Mouse (Mus musculus): Measurements from ENCODE around the gene Rbfox1. TPM values are rescaled to one million over a fixed set of nuclear protein-coding genes. Genes with fewer than 3 reads are reported as not detected.

Gene Rbfox1
- polyA plus RNA-seq, 1 experiment from 2014 or later, result 2.9 TPM

DNA sequence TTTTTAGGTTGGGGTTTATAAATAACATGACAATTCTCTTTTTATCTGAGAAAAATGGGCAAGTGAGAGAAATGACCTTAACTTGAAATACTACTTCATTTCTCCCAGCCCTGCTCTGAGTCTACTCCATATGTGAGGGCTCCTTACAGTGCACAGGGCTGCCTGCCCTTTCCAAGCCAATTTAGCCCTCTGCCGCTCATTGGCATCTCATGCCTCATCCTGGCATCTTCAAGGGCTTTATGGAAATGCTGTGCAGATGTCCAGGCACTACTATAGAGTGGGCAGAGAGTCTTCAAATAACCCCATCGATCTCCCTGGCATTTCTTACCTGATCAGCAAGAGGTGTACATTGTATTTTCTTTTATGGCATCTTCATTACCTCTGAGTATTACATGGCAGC lies 1064.5 kb downstream of the Rbfox1 start:
- no peaks in the 10 kb centered on the region for H3K4me1 ChIP-seq
- no peak for ATAC-seq (ENCODE audit: insufficient number of reproducible peaks, insufficient read depth, low FRiP score, low TSS enrichment)
- H3K27ac ChIP-seq, result no peak overlapping the region
- no peaks in the 10 kb centered on the region for H3K27me3 ChIP-seq
- H3K36me3 ChIP-seq, result no peaks in the 10 kb centered on the region
- no peak overlapping the region for H3K9ac ChIP-seq
- no peaks in the 10 kb centered on the region for H3K9me3 ChIP-seq
- no peak overlapping the region for H3K4me3 ChIP-seq
- 70% methylated on average over 2 of the region's 2 CpGs for WGBS
- H3K4me2 ChIP-seq (replicated peaks), result no peak overlapping the region

DNA sequence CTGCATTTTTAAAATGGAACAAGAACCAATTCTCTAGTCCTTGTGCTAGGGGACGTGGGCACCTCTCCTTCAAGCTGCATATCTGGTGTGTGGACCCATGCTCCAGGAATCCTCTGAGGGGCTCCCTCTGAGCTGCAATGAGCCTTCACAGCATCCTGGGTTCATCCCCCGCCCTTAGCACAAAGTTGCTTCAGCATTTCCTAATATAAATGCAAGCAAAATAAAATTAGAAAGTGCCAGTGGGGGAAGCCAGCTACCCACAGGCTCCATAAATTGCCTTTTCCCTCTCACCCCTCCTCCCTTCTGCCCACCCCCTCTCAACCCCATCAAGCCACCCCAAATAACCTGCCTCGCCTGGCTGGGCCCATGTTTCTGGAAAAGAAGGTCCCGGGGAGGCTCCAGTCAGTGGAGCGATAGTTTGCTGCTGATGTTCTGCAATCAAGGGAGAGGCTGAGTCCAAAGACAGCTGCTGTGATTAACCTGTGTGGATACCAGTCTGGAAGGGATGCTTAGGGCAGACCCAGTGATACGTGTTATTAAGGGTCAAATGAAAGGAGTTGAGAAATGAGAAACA lies 1070.0 kb downstream of the Rbfox1 start:
- WGBS, result 80% methylated on average over 6 of the region's 6 CpGs
- H3K27me3 ChIP-seq, result no peaks in the 10 kb centered on the region

DNA sequence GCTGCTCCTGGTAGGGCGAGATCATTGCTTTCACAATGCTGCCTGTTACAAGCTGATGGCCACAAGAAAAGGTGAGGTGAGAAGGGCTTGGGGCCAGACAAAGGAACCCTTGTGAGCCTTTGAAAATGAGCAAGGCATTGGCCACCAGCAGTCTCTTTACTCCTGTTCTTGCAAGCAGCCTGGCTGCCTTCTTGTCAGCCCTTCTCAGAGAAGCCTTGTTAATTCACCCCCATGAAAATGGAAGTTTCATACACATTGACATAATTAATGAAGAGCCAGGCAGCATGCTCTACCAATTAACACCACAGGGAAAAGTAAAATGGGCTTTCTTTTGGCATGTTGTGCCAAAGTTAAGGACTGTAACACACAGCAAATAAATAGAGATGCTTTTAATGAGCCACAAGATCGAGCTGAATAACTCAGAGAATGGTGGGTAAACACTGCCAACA lies 1076.8 kb downstream of the Rbfox1 start:
- H3K27ac ChIP-seq, result no peak overlapping the region
- no peak overlapping the region for H3K4me2 ChIP-seq (replicated peaks)
- no peak overlapping the region for H3K4me3 ChIP-seq
- no peak for ATAC-seq (ENCODE audit: insufficient number of reproducible peaks, insufficient read depth, low FRiP score, low TSS enrichment)
- WGBS, result 26% methylated on average over 2 of the region's 2 CpGs
- H3K4me1 ChIP-seq, result 0 out of 2 replicates have a peak, but pooled peaks cover 8% of the 10 kb centered on the region
- H3K36me3 ChIP-seq, result no peaks in the 10 kb centered on the region
- no peaks in the 10 kb centered on the region for H3K27me3 ChIP-seq
- no peak overlapping the region for H3K9ac ChIP-seq
- H3K9me3 ChIP-seq, result no peaks in the 10 kb centered on the region

More for the DNA sequence above, 1070.0 kb downstream of the Rbfox1 start:
- Histone ChIP-seq H3K4me3 (no peak overlapping the region), H3K4me2 (replicated peaks) (no peak overlapping the region), H3K36me3 (no peaks in the 10 kb centered on the region), H3K27ac (no peak overlapping the region), H3K9me3 (no peaks in the 10 kb centered on the region), H3K4me1 (no peaks in the 10 kb centered on the region), H3K9ac (no peak overlapping the region)
- ATAC-seq (ENCODE audit: insufficient number of reproducible peaks, insufficient read depth, low FRiP score, low TSS enrichment), result no peak

DNA sequence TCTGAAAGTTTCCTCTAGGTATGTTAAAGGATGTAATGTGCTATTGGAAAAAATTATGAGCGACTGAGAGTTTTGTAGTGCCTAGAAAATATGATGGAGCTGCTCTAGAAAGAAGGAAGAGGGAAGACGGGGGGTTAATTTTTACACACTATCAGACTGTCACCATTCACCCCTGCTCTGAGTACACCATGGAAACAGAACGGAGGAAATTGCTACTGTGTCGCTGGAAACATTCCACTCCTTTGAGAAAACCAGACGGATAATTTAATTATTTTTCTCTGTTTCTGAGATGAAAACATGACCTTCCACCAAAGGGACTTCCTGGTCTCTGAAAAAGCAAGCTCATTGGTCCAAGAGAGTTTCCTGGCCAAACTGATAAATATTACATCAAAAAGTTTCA lies 1077.4 kb downstream of the Rbfox1 start:
- Histone ChIP-seq H3K27ac (no peak overlapping the region), H3K9ac (no peak overlapping the region), H3K36me3 (no peaks in the 10 kb centered on the region), H3K4me3 (no peak overlapping the region), H3K4me2 (replicated peaks) (no peak overlapping the region), H3K27me3 (no peaks in the 10 kb centered on the region), H3K9me3 (no peaks in the 10 kb centered on the region), H3K4me1 (0 out of 2 replicates have a peak, but pooled peaks cover 8% of the 10 kb centered on the region)
- 33% methylated on average over 5 of the region's 5 CpGs for WGBS
- ATAC-seq (ENCODE audit: insufficient number of reproducible peaks, insufficient read depth, low FRiP score, low TSS enrichment), result no peak

DNA sequence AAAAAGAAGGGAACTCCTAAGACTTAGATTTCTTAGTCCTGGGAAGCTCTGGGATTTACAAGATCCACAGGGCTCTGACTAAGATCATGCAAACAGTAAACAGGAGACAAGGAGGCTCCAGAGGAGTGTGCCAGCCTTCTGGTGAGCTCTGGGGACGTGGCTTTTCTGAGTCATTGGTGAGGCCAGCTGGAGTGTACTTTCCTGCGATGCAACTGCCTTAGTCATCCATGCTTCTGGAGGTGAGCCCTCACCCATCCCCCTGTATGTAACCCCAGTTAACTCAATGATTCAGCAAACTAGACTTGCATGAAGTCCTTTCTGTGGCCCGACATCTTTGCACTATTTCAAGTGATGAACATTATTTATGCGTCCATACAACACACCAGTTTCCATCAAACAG lies 1078.4 kb downstream of the Rbfox1 start:
- H3K36me3 ChIP-seq, result no peaks in the 10 kb centered on the region
- H3K4me3 ChIP-seq, result no peak overlapping the region
- H3K9me3 ChIP-seq, result no peaks in the 10 kb centered on the region
- no peak overlapping the region for H3K27ac ChIP-seq
- no peak for ATAC-seq (ENCODE audit: insufficient number of reproducible peaks, insufficient read depth, low FRiP score, low TSS enrichment)
- 83% methylated on average over 4 of the region's 4 CpGs for whole genome bisulfite sequencing
- H3K4me2 ChIP-seq (replicated peaks), result no peak overlapping the region
- 0 out of 2 replicates have a peak, but pooled peaks cover 8% of the 10 kb centered on the region for H3K4me1 ChIP-seq
- no peaks in the 10 kb centered on the region for H3K27me3 ChIP-seq
- no peak overlapping the region for H3K9ac ChIP-seq

DNA sequence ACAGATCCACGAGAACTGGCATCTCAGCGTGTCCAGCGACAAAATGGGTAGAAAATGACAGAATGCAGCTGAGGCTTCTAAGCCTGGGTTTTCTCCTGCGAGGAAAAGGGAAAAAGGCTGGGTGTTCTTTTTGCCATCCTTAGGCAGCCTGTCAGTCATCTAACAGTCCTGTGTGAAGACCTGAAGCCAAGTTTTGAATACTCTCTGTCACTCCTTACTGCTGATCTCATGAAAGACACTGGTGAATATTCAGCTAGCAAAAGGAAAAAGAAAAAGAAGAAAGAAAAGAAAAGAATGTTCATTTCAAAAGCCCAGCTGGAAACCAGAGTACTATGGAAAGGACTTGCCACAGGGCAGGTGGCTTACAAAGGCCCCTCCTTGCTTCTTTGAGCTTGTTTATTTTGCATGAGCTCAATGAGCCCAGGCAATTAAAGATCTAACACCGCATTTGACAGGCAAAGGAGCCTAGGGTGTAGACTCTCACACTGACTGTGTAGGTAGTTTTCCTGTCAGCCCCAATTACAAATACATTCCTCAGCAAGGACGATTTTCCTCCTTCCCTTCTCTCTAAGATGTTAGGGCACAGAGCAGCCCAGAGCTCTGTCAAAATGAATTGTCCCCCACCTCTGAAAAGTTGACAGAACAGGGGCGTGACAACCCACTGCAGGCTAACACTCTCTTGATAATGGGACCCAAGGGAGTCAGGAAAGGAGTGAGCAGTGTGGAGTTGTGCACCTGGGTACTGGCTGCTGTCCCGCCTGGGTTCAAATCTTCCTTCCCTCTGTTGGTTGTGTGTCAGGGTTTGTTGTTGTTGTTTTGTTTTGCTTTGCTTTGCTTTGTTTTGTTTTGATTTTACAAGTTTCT lies 1079.8 kb downstream of the Rbfox1 start:
- no peak overlapping the region for H3K4me2 ChIP-seq (replicated peaks)
- 7% methylated on average over 8 of the region's 8 CpGs for whole genome bisulfite sequencing
- no peak for ATAC-seq (ENCODE audit: insufficient number of reproducible peaks, insufficient read depth, low FRiP score, low TSS enrichment)
- no peaks in the 10 kb centered on the region for H3K36me3 ChIP-seq
- no peak overlapping the region for H3K9ac ChIP-seq
- no peaks in the 10 kb centered on the region for H3K27me3 ChIP-seq
- H3K4me1 ChIP-seq, result 0 out of 2 replicates have a peak, but pooled peaks cover 8% of the 10 kb centered on the region
- H3K4me3 ChIP-seq, result no peak overlapping the region
- no peak overlapping the region for H3K27ac ChIP-seq
- no peaks in the 10 kb centered on the region for H3K9me3 ChIP-seq

DNA sequence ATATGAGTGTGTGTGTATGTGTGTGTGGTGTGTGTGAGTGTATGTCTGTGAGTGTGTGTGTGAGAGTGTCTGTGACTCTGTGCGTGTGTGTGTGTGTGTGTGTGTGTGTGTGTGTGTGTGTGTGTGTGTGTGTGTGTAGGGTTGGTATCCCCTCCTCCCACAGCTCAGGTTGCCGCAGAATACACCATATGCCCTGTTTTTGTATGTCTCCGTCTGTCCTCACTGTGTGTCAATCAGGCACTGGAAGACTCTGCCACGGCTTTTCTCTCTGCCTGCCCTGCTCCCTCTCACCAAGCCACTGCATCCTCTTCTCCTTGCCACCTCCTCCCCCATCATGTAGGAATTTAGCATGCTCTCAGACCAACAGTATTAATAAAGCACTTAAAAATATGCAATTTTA lies 1084.8 kb downstream of the Rbfox1 start:
- H3K36me3 ChIP-seq, result no peaks in the 10 kb centered on the region
- WGBS, result 61% methylated on average over 2 of the region's 4 CpGs
- no peak overlapping the region for H3K27ac ChIP-seq
- H3K4me2 ChIP-seq (replicated peaks), result no peak overlapping the region
- no peak overlapping the region for H3K9ac ChIP-seq
- no peak overlapping the region for H3K4me3 ChIP-seq
- no peaks in the 10 kb centered on the region for H3K4me1 ChIP-seq
- no peaks in the 10 kb centered on the region for H3K9me3 ChIP-seq
- no peak for ATAC-seq (ENCODE audit: insufficient number of reproducible peaks, insufficient read depth, low FRiP score, low TSS enrichment)
- no peaks in the 10 kb centered on the region for H3K27me3 ChIP-seq

DNA sequence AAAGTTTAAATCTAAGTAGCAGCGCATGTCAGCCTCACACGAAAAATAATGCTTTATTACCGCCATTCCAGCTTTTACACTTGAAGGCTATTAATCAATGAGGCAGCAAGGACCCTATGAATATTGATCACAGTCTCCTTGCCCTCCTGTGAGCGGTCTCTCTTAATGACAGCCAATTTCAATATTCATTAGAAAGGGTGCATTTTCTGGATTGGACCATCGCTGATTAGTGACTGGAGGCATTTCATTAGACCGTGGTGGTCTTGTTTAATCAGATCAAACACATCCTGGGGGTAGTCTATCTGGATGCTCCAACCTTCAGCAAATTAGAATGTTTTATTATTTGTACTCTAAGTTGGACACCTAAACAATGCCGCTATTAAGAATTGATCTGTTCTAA lies 1091.2 kb downstream of the Rbfox1 start:
- H3K4me1 ChIP-seq, result no peaks in the 10 kb centered on the region
- H3K27me3 ChIP-seq, result no peaks in the 10 kb centered on the region
- H3K4me3 ChIP-seq, result no peak overlapping the region
- ATAC-seq (ENCODE audit: insufficient number of reproducible peaks, insufficient read depth, low FRiP score, low TSS enrichment), result no peak
- 87% methylated on average over 7 of the region's 7 CpGs for WGBS
- no peak overlapping the region for H3K27ac ChIP-seq
- no peaks in the 10 kb centered on the region for H3K36me3 ChIP-seq
- no peaks in the 10 kb centered on the region for H3K9me3 ChIP-seq
- H3K9ac ChIP-seq, result no peak overlapping the region
- H3K4me2 ChIP-seq (replicated peaks), result no peak overlapping the region

DNA sequence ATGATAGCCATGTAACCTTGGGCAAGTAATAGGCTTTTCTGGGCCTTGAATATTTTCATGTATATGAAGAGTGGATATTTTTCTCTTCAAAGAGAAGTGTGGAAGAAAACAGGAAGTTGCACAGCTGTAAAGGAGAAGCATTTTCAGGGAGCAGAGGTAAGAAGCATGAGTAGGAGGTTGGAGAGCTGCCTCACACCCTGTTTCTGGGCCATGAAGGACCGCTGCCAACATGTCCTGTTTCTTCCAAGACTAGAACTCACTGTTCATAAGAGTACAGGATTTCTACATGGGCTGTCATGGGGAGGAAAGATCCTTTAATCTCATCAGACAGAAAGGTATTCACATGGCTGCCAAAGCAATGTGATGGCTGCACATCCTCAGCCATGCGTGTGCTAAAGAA lies 1098.8 kb downstream of the Rbfox1 start:
- H3K4me3 ChIP-seq, result no peak overlapping the region
- no peaks in the 10 kb centered on the region for H3K4me1 ChIP-seq
- no peaks in the 10 kb centered on the region for H3K27me3 ChIP-seq
- H3K9me3 ChIP-seq, result no peaks in the 10 kb centered on the region
- H3K27ac ChIP-seq, result no peak overlapping the region
- H3K36me3 ChIP-seq, result no peaks in the 10 kb centered on the region
- WGBS, result 92% methylated on average over 2 of the region's 2 CpGs
- H3K9ac ChIP-seq, result no peak overlapping the region
- no peak for ATAC-seq (ENCODE audit: insufficient number of reproducible peaks, insufficient read depth, low FRiP score, low TSS enrichment)
- H3K4me2 ChIP-seq (replicated peaks), result no peak overlapping the region

DNA sequence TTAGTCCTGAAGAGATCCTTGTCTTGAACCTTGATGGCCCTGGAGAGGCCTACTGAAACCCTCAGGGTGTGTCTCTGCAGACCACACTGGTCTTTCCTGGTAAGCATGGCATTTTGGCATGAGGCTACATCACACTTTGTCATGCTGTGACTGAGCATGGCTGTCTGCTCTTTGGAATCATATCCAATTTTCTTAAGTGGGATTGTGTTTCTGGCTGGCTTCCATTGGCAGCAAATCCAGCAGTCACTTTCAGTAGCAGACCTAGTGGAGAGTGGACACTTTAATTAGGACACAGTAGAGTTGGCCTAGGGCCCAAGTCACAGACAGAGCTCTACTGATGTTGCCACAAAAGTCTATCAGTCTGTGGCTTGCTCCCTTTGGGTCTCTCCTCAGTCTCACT lies 1100.9 kb downstream of the Rbfox1 start:
- no peak overlapping the region for H3K4me3 ChIP-seq
- H3K4me1 ChIP-seq, result no peaks in the 10 kb centered on the region
- ATAC-seq (ENCODE audit: insufficient number of reproducible peaks, insufficient read depth, low FRiP score, low TSS enrichment), result no peak
- H3K36me3 ChIP-seq, result no peaks in the 10 kb centered on the region
- no peak overlapping the region for H3K9ac ChIP-seq
- H3K4me2 ChIP-seq (replicated peaks), result no peak overlapping the region
- no peak overlapping the region for H3K27ac ChIP-seq
- no peaks in the 10 kb centered on the region for H3K27me3 ChIP-seq
- H3K9me3 ChIP-seq, result no peaks in the 10 kb centered on the region

DNA sequence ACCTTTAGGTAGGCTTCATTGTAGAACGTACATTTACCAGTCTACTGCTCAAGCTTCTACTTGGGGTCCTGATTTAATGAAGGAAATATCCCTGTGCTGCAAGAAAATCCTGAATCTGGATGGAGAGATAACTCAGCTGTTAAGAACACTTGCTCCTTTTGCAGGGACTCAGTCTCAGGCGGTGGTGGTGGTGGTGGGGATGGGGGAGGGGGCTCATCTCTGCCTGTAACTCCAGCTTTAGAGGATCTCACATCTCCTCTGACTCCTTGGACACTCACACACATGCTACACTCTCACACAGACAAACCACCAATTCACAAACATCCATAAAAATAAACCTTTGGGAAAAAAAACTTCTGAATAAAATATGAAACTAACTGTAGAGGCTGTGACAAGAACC lies 1101.3 kb downstream of the Rbfox1 start:
- no peak overlapping the region for H3K27ac ChIP-seq
- no peak overlapping the region for H3K4me3 ChIP-seq
- no peak overlapping the region for H3K4me2 ChIP-seq (replicated peaks)
- no peaks in the 10 kb centered on the region for H3K27me3 ChIP-seq
- no peaks in the 10 kb centered on the region for H3K4me1 ChIP-seq
- no peaks in the 10 kb centered on the region; the same call in 1 of the 2 replicates for H3K9me3 ChIP-seq
- no peak overlapping the region for H3K9ac ChIP-seq
- 54% methylated on average over 2 of the region's 2 CpGs for WGBS
- H3K36me3 ChIP-seq, result no peaks in the 10 kb centered on the region
- no peak for ATAC-seq (ENCODE audit: insufficient number of reproducible peaks, insufficient read depth, low FRiP score, low TSS enrichment)

DNA sequence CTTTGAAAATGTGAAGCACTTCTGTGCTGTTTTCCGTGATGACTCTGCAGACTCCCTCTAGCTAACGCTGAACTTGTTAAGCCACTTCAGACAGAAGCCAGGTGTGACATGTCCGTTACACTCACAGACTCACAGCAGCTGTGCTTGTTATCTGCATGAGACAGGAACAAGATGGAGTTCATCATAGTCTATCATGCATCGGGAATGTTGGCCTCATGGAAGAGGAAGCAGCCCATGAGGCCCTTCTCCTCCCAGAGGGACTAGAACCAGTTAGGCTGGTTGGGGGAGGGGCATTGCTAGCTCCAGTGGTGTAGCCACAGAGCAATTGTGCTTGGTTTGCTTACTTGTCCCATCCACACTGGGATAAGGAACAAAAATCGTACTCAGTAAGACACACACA lies 1107.1 kb downstream of the Rbfox1 start:
- Histone ChIP-seq H3K4me3 (no peak overlapping the region), H3K27me3 (no peaks in the 10 kb centered on the region), H3K27ac (no peak overlapping the region), H3K9ac (no peak overlapping the region), H3K4me1 (no peaks in the 10 kb centered on the region), H3K36me3 (no peaks in the 10 kb centered on the region), H3K4me2 (replicated peaks) (no peak overlapping the region), H3K9me3 (no peaks in the 10 kb centered on the region; the same call in 1 of the 2 replicates)
- no peak for ATAC-seq (ENCODE audit: insufficient number of reproducible peaks, insufficient read depth, low FRiP score, low TSS enrichment)
- WGBS, result 86% methylated on average over 5 of the region's 5 CpGs

All from embryonic facial prominence, embryonic 12.5 days (tissue).